Mouse (Mus musculus): ENCODE results near the gene Hoxa13.

Hoxa13 gene

GRCm38 (mm10) chr6:52260654-52261575 is at the start of gene Hoxa13:
Gene Hoxa13, minus strand, starts transcription at chr6:52260880.
- peak in 1 of 2 experiments; percentile 68 for DNase-seq (ENCODE audit: low spot score in 2 of 2)

GRCm38 (mm10) chr6:52310366-52310765 is 49.7 kb upstream of the Hoxa13 start:
- DNase-seq (ENCODE audit: low spot score in 2 of 2) = no peak

DNA sequence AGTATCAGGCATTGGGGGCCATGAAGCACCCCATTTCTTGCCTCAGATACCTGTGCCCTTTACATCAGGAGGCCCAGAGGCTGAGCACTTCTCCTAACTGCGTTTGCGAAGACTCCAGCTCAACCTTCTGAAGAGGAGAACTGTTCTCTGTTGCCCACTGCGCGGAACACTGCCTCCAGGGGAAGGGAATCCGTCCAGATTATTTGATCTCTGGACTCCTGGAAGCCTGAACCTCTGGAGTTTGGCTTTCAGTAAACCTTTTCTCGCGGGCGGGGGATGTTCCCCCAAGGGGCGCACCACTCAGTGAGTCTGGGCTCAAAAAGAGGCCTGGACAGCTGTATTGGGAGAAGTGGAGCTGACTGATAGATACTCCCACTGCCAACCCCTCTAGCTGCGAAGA is 49.1 kb upstream of the Hoxa13 start:
- DNase-seq (ENCODE audit: low spot score in 2 of 2) = no peak

- peak; percentile 54 to 71 for DNase-seq (ENCODE audit: low spot score in 2 of 2)
Observed at GRCm38 (mm10) chr6:52305877-52306389, 45.3 kb upstream of the Hoxa13 start.

GRCm38 (mm10) chr6:52303426-52303825 is 42.7 kb upstream of the Hoxa13 start:
- DNase-seq (ENCODE audit: low spot score in 2 of 2) = no peak

DNA sequence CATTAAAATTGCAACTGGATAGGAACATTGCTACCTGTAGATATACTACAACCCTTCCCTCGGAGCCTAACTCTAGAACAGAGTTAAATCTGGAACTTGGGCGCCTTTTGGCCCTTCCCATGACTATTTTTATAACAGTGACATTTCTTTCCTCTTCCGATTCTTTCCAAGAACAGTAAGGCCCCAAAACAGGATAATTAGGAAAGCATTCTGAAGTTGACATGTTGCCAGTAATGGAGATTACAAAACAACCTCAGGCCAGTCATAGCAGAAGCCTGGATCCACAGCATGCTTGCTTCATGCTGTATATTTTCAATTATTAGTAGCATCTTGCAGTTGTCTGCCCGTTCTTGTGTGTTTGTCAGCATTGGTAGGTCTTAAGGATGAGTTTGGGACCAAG is 40.1 kb upstream of the Hoxa13 start:
- DNase-seq (ENCODE audit: low spot score in 2 of 2) = no peak

DNA sequence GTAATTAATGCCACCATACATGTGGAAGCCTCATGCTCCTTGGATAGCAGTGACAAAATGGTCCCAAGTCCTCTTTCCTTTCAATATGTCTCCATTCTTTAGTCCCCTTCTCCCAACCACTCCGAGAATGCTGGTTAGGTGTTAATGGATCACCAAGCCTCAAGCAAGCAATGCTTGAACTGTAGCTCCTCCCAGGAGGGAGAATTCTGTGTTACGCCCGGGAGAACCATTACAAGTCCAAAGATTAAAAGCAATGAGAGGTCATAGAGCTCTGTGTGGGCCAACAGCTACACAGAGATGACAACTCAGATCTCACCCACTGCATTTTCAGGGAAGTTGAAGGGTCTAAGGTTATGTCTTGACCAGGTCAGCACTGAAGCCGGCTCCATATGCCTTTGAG is 37.8 kb upstream of the Hoxa13 start:
- DNase-seq (ENCODE audit: low spot score in 2 of 2) = no peak

DNA sequence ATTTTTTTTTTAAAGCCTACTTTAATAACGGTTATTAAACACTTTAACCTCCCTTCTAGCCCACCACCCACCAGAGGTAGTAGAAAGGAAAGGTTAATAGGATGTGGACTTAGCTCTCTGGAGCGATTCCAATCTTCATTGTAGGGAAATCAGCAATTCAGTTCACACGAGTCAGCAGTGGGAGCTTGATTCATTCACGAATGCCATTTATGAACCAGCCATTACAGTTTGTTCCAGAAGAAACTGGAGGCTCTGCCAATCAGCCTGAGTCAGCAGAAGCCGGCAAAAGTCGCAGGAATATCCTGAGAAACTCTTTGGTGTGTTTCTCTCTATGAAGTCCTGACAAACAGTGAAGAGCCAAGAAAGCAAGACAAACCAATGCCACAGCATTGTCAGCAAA is 33.9 kb upstream of the Hoxa13 start:
- DNase-seq (ENCODE audit: low spot score in 2 of 2) = no peak

- DNase-seq (ENCODE audit: low spot score in 2 of 2) = no peak
Observed at GRCm38 (mm10) chr6:52292328-52292727, 31.6 kb upstream of the Hoxa13 start.

- peak in 1 of 2 experiments; percentile 25 for DNase-seq (ENCODE audit: low spot score in 2 of 2)
Observed at GRCm38 (mm10) chr6:52291021-52291860, 30.6 kb upstream of the Hoxa13 start.

DNA sequence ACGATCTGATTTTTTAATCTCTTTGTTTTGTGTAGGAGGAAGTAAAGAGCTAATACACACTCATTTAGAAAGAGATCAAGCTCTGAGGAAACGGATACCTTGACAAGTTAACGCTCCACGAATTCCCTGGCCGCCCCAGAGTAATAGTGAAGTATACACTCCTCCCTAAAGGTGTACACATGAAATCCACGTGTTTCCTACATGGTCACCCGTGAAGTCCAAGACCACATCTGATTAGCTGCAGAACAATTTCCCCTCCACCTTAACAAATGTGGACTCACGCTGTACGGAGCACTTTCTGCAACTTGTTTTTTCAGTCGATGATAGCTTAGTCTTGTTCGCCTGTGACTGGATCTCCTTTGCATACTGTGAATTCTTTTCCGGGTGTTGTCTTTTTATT is 29.5 kb upstream of the Hoxa13 start:
- no peak for DNase-seq (ENCODE audit: low spot score in 2 of 2)

DNA sequence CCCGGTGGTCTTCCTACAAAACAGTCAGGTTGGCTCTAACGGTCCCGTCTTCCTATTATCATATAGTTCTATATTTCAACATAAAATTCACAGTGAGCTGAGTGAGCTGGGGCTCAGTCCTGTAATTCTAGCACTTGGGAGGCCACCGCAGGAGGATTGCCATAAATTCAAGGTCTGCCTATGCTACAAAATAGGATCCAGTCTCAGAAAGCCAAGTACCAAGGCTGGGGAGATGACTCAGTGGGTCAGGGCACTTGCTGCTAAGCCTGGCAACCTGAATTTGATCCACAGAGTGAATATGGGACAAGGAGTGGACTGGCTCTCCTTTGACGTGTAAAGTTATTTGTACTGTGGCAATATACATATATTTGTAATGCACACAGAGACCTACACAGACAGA is 23.2 kb upstream of the Hoxa13 start:
- DNase-seq (ENCODE audit: low spot score in 2 of 2) = no peak

GRCm38 (mm10) chr6:52281084-52281483 is 20.4 kb upstream of the Hoxa13 start:
- DNase-seq (ENCODE audit: low spot score in 2 of 2) = no peak

- no peak for DNase-seq (ENCODE audit: low spot score in 2 of 2)
Observed at GRCm38 (mm10) chr6:52276920-52277319, 16.2 kb upstream of the Hoxa13 start.

GRCm38 (mm10) chr6:52276382-52276781 is 15.7 kb upstream of the Hoxa13 start:
- DNase-seq (ENCODE audit: low spot score in 2 of 2) = no peak

GRCm38 (mm10) chr6:52275563-52276280 is 15.0 kb upstream of the Hoxa13 start:
- DNase-seq (ENCODE audit: low spot score in 2 of 2) = no peak

DNA sequence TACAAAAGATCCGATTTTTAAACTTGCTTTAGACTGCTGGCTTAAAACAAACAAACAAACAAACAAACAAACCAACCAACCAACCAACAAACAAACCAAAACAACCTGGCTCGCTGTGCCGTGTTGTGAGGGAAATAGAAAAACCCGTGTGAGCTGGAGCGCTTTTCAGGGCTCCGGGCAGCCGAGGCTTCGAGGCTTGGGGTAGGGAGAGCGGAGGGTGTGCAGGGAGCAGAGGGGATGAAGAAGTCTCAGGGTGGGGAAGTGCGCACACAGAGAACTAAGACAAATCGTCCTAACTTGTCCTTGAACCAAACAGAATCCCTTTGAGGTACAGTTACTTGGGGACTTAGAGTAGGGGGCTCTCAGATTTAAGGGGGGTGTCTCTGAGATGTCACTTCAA is 13.9 kb upstream of the Hoxa13 start:
- no peak for DNase-seq (ENCODE audit: low spot score in 2 of 2)

DNA sequence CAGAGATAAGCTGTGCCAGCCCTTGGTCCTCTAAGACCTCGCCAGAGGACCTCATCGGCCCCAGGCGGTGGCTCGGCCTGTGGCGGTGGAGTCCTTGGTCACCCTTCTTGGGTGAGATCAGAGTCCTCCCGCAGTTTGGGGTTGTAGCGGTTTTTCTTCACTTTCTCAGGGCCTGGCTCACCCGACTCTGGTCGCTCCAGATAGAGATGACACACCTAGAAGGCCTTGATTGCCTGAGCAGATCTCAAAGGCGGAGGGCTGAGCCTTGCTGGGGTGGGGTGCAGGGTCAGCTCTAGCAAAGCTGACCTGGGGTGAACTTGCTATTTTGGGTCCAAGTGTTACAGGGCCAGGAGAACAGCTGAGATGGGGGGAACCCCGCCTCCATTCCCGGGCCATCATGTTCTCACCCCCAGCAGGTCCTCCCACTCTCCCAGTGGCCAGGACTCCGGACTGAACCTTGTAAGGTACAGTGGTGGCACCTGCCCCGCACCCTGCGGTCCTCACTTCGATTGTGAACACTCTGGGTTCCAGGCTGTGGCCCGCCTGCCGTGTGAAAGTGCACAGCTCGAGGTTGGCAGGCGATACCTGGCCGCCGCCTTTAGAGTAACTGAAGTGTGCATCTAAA is 13.1 kb upstream of the Hoxa13 start:
- no peak for DNase-seq (ENCODE audit: low spot score in 2 of 2)

- DNase-seq (ENCODE audit: low spot score in 2 of 2) = no peak
Observed at GRCm38 (mm10) chr6:52272766-52273655, 12.3 kb upstream of the Hoxa13 start.
